Comparison of ENCODE assay signal across 11 mouse cellular contexts in the genomic region with DNA sequence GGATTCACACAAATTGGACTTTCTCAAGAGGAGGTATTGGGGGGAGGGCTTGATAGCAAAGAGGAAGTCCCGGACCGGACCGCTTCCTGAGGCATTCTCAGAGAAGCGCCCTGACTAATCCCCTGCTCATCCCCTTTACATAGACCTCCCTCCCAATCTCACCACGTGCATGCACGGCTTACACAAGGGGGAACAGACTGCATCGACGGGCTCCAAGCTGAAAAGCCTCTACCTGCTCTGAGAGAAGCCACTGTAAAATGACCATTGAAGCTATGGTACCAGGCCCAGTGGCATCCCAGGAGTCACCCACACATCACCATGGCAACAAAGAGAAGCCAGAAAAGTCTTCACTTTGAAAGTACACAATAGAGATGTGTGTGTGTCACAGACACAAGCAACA.
DNase-seq lines count a peak whose midpoint lies in the region; ATAC-seq and TF ChIP-seq lines count a peak whose summit lies in the region.
"Had no signal": no experiment of that assay in that cellular context is flagged by ENCODE, and none has a peak within 500 bp of the region (broad histone marks: within the 10 kb centered on the region; RNA-seq: fewer than 3 reads in every experiment).

No protein-coding gene starts in this region.

- no peak overlapping the region for H3K9ac ChIP-seq in embryonic facial prominence, embryonic 11.5 days (replicated peaks; ENCODE audit: low read length)
- peak overlapping the region; percentile 35; the same call in 1 of the 2 replicates for H3K9ac ChIP-seq in forebrain, embryonic 13.5 days
- H3K9ac ChIP-seq in hindbrain, postnatal 0 days (replicated peaks; ENCODE audit: low read length) = no peak overlapping the region
- no peak overlapping the region for H3K9ac ChIP-seq in neural tube, embryonic 14.5 days (replicated peaks; ENCODE audit: low read depth, low read length)
- H3K9ac ChIP-seq in liver, embryonic 11.5 days (ENCODE audit: low read depth, low read length) = no peak overlapping the region
- H3K9ac ChIP-seq: heart, embryonic 13.5 days had no signal

- H3K4me3 ChIP-seq in embryonic facial prominence, embryonic 11.5 days (ENCODE audit: low read depth, low read length) = no peak overlapping the region
- no peak overlapping the region for H3K4me3 ChIP-seq in embryonic facial prominence, embryonic 10.5 days
- no peak overlapping the region for H3K4me3 ChIP-seq in forebrain, embryonic 13.5 days
- no peak overlapping the region for H3K4me3 ChIP-seq in hindbrain, postnatal 0 days (ENCODE audit: low read length)
- H3K4me3 ChIP-seq in neural tube, embryonic 14.5 days (ENCODE audit: low read depth, low read length) = no peak overlapping the region
- no peak overlapping the region for H3K4me3 ChIP-seq in liver, embryonic 11.5 days (ENCODE audit: low read depth, low read length)
- H3K4me3 ChIP-seq: heart, embryonic 13.5 days had no signal

- no peak for TF ChIP-seq CTCF in hindbrain, postnatal 0 days (IDR thresholded peaks at IDR 0.05; ENCODE audit: low read depth)

- WGBS in embryonic facial prominence, embryonic 11.5 days = 23% methylated on average over 8 of the region's 8 CpGs
- 28% methylated on average over 8 of the region's 8 CpGs for WGBS in embryonic facial prominence, embryonic 10.5 days
- 3% methylated on average over 8 of the region's 8 CpGs for WGBS in forebrain, embryonic 13.5 days
- 8% methylated on average over 8 of the region's 8 CpGs for WGBS in hindbrain, postnatal 0 days
- WGBS in neural tube, embryonic 14.5 days = 12% methylated on average over 8 of the region's 8 CpGs
- 21% methylated on average over 8 of the region's 8 CpGs for WGBS in liver, embryonic 11.5 days

- no peak overlapping the region for H3K4me2 ChIP-seq in embryonic facial prominence, embryonic 11.5 days (ENCODE audit: low read depth, low read length)
- peak overlapping the region; percentile 17; the same call in 1 of the 2 replicates for H3K4me2 ChIP-seq in forebrain, embryonic 13.5 days
- 0 out of 2 replicates have a peak overlapping the region, but pooled peaks have one; percentile 13 for H3K4me2 ChIP-seq in hindbrain, postnatal 0 days (ENCODE audit: low read depth, low read length)
- no peak overlapping the region for H3K4me2 ChIP-seq in neural tube, embryonic 14.5 days (ENCODE audit: low read depth, low read length)
- H3K4me2 ChIP-seq in liver, embryonic 11.5 days = no peak overlapping the region
- H3K4me2 ChIP-seq: heart, embryonic 13.5 days had no signal

- H3K27me3 ChIP-seq in embryonic facial prominence, embryonic 11.5 days (ENCODE audit: control insufficient read depth, insufficient read depth, low read length) = no peaks in the 10 kb centered on the region
- H3K27me3 ChIP-seq in embryonic facial prominence, embryonic 10.5 days (replicated peaks; ENCODE audit: low read depth, poor library complexity, severe bottlenecking) = no peaks in the 10 kb centered on the region
- no peaks in the 10 kb centered on the region for H3K27me3 ChIP-seq in forebrain, embryonic 13.5 days
- no peaks in the 10 kb centered on the region for H3K27me3 ChIP-seq in hindbrain, postnatal 0 days (ENCODE audit: insufficient read depth, low read length)
- no peaks in the 10 kb centered on the region for H3K27me3 ChIP-seq in neural tube, embryonic 14.5 days (ENCODE audit: control insufficient read depth, insufficient read depth, low read length)
- H3K27me3 ChIP-seq in liver, embryonic 11.5 days (replicated peaks; ENCODE audit: control insufficient read depth, insufficient read depth, low read length) = no peaks in the 10 kb centered on the region

- H3K4me1 ChIP-seq in embryonic facial prominence, embryonic 11.5 days (ENCODE audit: control insufficient read depth, insufficient read depth, low read length) = no peaks in the 10 kb centered on the region
- peaks cover 33% of the 10 kb centered on the region for H3K4me1 ChIP-seq in embryonic facial prominence, embryonic 10.5 days
- peaks cover 63% of the 10 kb centered on the region for H3K4me1 ChIP-seq in forebrain, embryonic 13.5 days
- peaks cover 18% of the 10 kb centered on the region; the same call in 1 of the 2 replicates for H3K4me1 ChIP-seq in hindbrain, postnatal 0 days (ENCODE audit: insufficient read depth, low read length)
- H3K4me1 ChIP-seq in neural tube, embryonic 14.5 days (ENCODE audit: control insufficient read depth, insufficient read depth, low read length) = peaks cover 7% of the 10 kb centered on the region; the same call in 1 of the 2 replicates
- H3K4me1 ChIP-seq in liver, embryonic 11.5 days (replicated peaks; ENCODE audit: control insufficient read depth, insufficient read depth, low read length) = no peaks in the 10 kb centered on the region

- ATAC-seq in embryonic facial prominence, embryonic 11.5 days (replicated peaks; ENCODE audit: insufficient number of reproducible peaks, low FRiP score, low TSS enrichment, low read depth) = 0 out of 2 replicates have a peak, but pooled peaks have one; percentile 40
- ATAC-seq in forebrain, embryonic 13.5 days = peak; percentile 62
- peak; percentile 65 for ATAC-seq in hindbrain, postnatal 0 days
- peak; percentile 44 for ATAC-seq in neural tube, embryonic 14.5 days (ENCODE audit: low read depth)
- no peak for ATAC-seq in liver, embryonic 11.5 days (replicated peaks; ENCODE audit: low FRiP score)
- ATAC-seq: intestine, embryonic 16.5 days had no signal

- no peaks in the 10 kb centered on the region for H3K36me3 ChIP-seq in embryonic facial prominence, embryonic 11.5 days (replicated peaks; ENCODE audit: control insufficient read depth, insufficient read depth, low read depth, low read length)
- no peaks in the 10 kb centered on the region for H3K36me3 ChIP-seq in embryonic facial prominence, embryonic 10.5 days (replicated peaks)
- H3K36me3 ChIP-seq in forebrain, embryonic 13.5 days (ENCODE audit: poor library complexity, severe bottlenecking) = no peaks in the 10 kb centered on the region
- no peaks in the 10 kb centered on the region for H3K36me3 ChIP-seq in hindbrain, postnatal 0 days (ENCODE audit: insufficient read depth, low read length)
- H3K36me3 ChIP-seq in neural tube, embryonic 14.5 days (ENCODE audit: control insufficient read depth, insufficient read depth, low read length) = no peaks in the 10 kb centered on the region
- no peaks in the 10 kb centered on the region for H3K36me3 ChIP-seq in liver, embryonic 11.5 days (ENCODE audit: control insufficient read depth, insufficient read depth, low read length)
- H3K36me3 ChIP-seq: heart, embryonic 13.5 days had no signal

- no peak overlapping the region for H3K27ac ChIP-seq in embryonic facial prominence, embryonic 11.5 days (replicated peaks; ENCODE audit: low read depth, low read length)
- no peak overlapping the region for H3K27ac ChIP-seq in embryonic facial prominence, embryonic 10.5 days (replicated peaks)
- H3K27ac ChIP-seq in forebrain, embryonic 13.5 days = peak overlapping the region; percentile 68
- peak overlapping the region; percentile 52 for H3K27ac ChIP-seq in hindbrain, postnatal 0 days
- peak overlapping the region; percentile 55; the same call in 1 of the 2 replicates for H3K27ac ChIP-seq in neural tube, embryonic 14.5 days (ENCODE audit: low read depth, low read length)
- no peak overlapping the region for H3K27ac ChIP-seq in liver, embryonic 11.5 days (ENCODE audit: low read depth, low read length)
- H3K27ac ChIP-seq: heart, embryonic 13.5 days had no signal

- DNase-seq in embryonic facial prominence, embryonic 11.5 days (ENCODE audit: low spot score) = no peak
- no peak for DNase-seq in embryonic facial prominence, embryonic 10.5 days (ENCODE audit: low spot score)
- DNase-seq in hindbrain, postnatal 0 days (ENCODE audit: low spot score) = peak; percentile 58
- no peak for DNase-seq in left cerebral cortex, adult 8-10 months (ENCODE audit: low spot score in 2 of 2)
- DNase-seq in spleen, adult 12 weeks (ENCODE audit: low spot score) = no peak
- DNase-seq in liver, embryonic 11.5 days (ENCODE audit: low spot score) = no peak
- DNase-seq: right cerebral cortex, postnatal 14 days had no signal

- no peaks in the 10 kb centered on the region for H3K9me3 ChIP-seq in embryonic facial prominence, embryonic 11.5 days (replicated peaks; ENCODE audit: control insufficient read depth, low read length)
- no peaks in the 10 kb centered on the region for H3K9me3 ChIP-seq in embryonic facial prominence, embryonic 10.5 days
- H3K9me3 ChIP-seq in forebrain, embryonic 13.5 days (replicated peaks) = no peaks in the 10 kb centered on the region
- H3K9me3 ChIP-seq in hindbrain, postnatal 0 days (ENCODE audit: low read length) = no peaks in the 10 kb centered on the region
- H3K9me3 ChIP-seq in neural tube, embryonic 14.5 days (ENCODE audit: control insufficient read depth, low read length) = no peaks in the 10 kb centered on the region
- no peaks in the 10 kb centered on the region for H3K9me3 ChIP-seq in liver, embryonic 11.5 days (ENCODE audit: control insufficient read depth, low read length)
- H3K9me3 ChIP-seq: heart, embryonic 13.5 days had no signal

Comparison
In these comparisons a context has a peak if more than half of its experiments do, and no peak if none do; other contexts are left out.
1. H3K27ac ChIP-seq: peak in forebrain, embryonic 13.5 days (single experiment), hindbrain, postnatal 0 days (single experiment) and neural tube, embryonic 14.5 days (single experiment); none in embryonic facial prominence, embryonic 11.5 days (single experiment), embryonic facial prominence, embryonic 10.5 days (single experiment) and liver, embryonic 11.5 days (single experiment).
2. H3K4me2 ChIP-seq: peak in forebrain, embryonic 13.5 days (single experiment) and hindbrain, postnatal 0 days (single experiment); none in embryonic facial prominence, embryonic 11.5 days (single experiment), neural tube, embryonic 14.5 days (single experiment) and liver, embryonic 11.5 days (single experiment).